Mouse (Mus musculus): ENCODE measurements around the gene Kat6b. TPM values are rescaled to one million over a fixed set of nuclear protein-coding genes. Genes with fewer than 3 reads are reported as not detected.

Gene Kat6b
- polyA plus RNA-seq, 1 experiment from 2014 or later = 1.4 TPM

DNA sequence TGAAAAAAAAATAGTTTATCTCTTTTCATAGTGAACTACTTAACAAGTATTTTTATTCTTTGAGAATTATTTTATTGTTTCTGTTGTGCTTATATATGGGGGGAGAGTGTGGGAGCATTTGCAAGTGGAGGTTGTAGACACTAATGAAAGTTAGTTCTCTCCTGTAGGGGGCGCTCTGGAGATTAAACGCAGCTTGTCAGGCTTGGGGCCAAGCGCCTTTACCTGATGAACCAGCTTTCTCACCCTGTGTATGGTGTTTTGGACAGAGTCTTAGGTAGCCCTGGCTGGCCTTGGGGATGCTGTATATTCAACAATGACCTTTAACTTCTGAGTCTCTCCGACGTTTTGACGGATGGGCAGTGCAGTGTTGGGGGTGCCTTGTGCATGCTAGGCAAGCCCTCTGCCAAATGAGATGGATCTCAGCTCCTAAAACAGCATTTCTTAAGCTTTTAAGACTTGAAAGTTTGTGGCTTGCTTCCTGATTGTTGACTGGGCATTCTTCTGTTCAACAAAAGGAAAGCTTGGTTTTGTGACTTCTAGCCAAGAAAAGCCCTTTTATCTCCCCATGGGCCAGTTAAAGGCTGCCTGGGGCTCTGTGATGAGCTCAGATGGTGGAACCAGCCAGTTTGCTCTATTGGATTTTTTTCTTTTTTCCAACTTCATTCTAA, 103.4 kb downstream of the Kat6b start:
- Histone ChIP-seq H3K4me2 (no peak overlapping the region), H3K9me3 (replicated peaks) (no peaks in the 10 kb centered on the region), H3K4me3 (replicated peaks) (no peak overlapping the region), H3K4me1 (replicated peaks) (peaks cover 55% of the 10 kb centered on the region), H3K27ac (no peak overlapping the region), H3K36me3 (no peaks in the 10 kb centered on the region), H3K27me3 (no peaks in the 10 kb centered on the region), H3K9ac (no peak overlapping the region)
- ATAC-seq (ENCODE audit: low read depth) (peak; percentile 53; the same call in 1 of the 2 replicates), DNase-seq (peak; percentile 46)
- WGBS (ENCODE audit: insufficient replicate concordance) = 45% methylated on average over 6 of the region's 6 CpGs

DNA sequence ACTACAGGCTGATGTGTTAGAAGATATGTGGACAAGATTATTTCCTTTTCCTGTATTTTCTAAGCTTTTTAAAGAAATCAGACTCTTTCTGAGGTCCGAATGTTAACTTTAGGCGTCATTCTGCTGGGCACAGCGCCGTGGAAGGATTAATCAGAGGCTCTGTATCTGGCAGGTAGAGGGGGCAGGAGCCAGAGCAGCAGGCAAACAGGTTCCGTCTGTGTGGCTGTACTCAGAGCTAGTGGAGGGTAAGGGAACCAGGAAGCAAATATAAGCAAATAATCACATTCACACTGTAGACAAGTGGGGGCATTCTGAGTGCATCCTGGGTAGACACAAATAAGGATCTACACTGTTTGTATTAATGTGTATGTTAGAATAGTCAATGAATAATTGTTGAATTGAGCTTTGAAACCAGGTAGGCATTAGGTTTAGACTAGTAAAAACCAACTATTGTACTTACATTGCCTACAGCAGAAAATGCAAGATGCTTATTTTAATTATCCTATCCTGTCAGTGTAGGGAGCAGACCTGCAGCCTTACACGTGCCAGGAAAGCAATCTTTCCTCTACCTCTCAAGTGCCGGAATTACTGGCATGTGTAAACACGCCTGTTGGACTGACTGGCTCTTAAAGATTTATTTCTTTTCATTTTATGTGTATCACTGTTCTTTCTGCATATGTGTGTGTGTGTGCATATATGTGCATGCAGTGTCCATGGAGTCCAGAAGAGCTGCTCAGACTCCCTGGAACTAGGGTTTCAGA, 104.4 kb downstream of the Kat6b start:
- no peak overlapping the region for H3K4me2 ChIP-seq
- H3K36me3 ChIP-seq = no peaks in the 10 kb centered on the region
- WGBS (ENCODE audit: insufficient replicate concordance) = 65% methylated on average over 8 of the region's 8 CpGs
- H3K27ac ChIP-seq = no peak overlapping the region
- H3K4me3 ChIP-seq (replicated peaks) = no peak overlapping the region
- DNase-seq (no peak), ATAC-seq (ENCODE audit: low read depth) (no peak)
- H3K9me3 ChIP-seq (replicated peaks) = no peaks in the 10 kb centered on the region
- H3K27me3 ChIP-seq = no peaks in the 10 kb centered on the region
- H3K9ac ChIP-seq = no peak overlapping the region
- peaks cover 61% of the 10 kb centered on the region for H3K4me1 ChIP-seq (replicated peaks)

DNA sequence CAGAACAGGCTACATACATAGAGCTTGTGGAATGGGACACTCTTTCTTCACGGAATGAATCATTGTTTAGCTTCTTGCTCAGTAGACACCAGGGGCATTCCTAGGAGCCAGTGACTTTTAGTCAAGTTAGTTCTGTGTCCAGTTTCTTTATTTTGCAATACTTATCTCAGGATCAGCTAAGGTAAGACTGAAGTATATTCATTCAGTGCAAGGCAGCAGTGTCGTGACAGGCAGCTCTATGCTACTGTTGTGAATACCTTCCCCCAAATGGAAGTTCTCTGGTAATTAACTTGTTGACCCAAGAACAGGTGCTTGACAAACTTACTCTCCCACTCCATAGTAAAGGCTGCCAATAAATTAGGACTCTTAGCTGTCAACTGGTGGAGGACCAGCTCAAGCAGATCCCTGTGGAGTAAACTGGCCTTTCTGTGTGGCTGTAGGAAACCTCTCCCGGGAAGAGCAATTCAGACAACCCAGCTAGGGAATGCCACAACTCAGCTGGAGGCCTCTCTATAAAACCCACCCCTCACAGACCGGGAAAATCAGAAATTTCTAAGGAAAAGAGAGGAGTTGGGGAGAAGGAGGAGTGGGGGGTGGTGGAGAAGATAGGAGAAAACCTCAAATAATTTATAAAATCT, 105.4 kb downstream of the Kat6b start:
- Histone ChIP-seq H3K27me3 (no peaks in the 10 kb centered on the region), H3K9me3 (replicated peaks) (no peaks in the 10 kb centered on the region), H3K4me1 (replicated peaks) (peaks cover 54% of the 10 kb centered on the region), H3K27ac (no peak overlapping the region), H3K36me3 (no peaks in the 10 kb centered on the region), H3K9ac (no peak overlapping the region), H3K4me3 (replicated peaks) (no peak overlapping the region), H3K4me2 (no peak overlapping the region)
- ATAC-seq (ENCODE audit: low read depth) (no peak), DNase-seq (no peak)
- WGBS (ENCODE audit: insufficient replicate concordance) = 52% methylated on average over 4 of the region's 4 CpGs

DNA sequence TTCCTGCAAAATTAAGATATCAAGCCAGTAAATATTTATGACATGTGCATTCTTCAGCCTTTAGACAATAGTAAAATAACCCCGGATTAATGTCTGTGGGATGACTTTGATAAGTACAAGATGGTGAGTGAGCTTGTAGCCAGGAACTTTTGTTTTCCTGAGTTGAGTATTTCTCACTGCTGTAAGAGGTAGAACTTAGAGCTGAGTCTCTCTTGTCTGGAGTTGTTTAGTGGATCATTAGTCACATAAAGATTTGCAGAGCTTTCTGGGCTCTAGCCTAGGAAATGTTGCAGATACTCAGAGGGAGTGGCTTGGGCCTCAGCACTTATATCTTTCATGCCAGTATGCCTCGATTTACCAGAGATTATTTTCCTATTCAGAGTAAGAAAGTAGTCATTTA, 106.7 kb downstream of the Kat6b start:
- H3K9ac ChIP-seq = no peak overlapping the region
- no peak overlapping the region for H3K4me2 ChIP-seq
- H3K27me3 ChIP-seq = no peaks in the 10 kb centered on the region
- H3K9me3 ChIP-seq (replicated peaks) = peaks cover 5% of the 10 kb centered on the region; the same call in 1 of the 2 replicates
- DNase-seq = no peak
- ATAC-seq (ENCODE audit: low read depth) = no peak
- H3K36me3 ChIP-seq = peaks cover 4% of the 10 kb centered on the region; the same call in 1 of the 2 replicates
- peaks cover 51% of the 10 kb centered on the region for H3K4me1 ChIP-seq (replicated peaks)
- H3K4me3 ChIP-seq (replicated peaks) = no peak overlapping the region
- WGBS (ENCODE audit: insufficient replicate concordance) = 42% methylated on average over 2 of the region's 2 CpGs
- no peak overlapping the region for H3K27ac ChIP-seq

DNA sequence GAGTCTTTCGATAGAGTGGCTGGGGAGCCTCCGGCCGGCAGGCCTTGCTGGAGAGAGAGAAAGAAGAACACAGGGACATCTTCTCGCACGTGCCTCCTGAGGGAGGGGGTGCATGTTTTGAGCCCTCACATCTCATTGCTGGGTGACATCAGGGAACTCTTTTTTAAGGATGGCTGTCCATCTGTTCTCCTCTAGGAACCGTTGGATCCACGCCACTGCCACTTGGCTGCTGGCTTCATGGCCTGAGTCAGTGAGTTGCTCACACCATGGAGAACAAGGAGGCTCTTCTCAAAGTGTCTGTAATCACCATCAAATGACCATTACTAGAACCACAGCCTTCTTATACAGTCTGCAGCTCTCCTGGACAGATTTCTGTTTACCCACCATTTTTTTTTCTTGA, 108.4 kb downstream of the Kat6b start:
- DNase-seq (no peak), ATAC-seq (ENCODE audit: low read depth) (no peak)
- Histone ChIP-seq H3K9ac (no peak overlapping the region), H3K36me3 (peaks cover 4% of the 10 kb centered on the region; the same call in 1 of the 2 replicates), H3K4me1 (replicated peaks) (peaks cover 34% of the 10 kb centered on the region), H3K9me3 (replicated peaks) (peaks cover 5% of the 10 kb centered on the region; the same call in 1 of the 2 replicates), H3K27me3 (no peaks in the 10 kb centered on the region), H3K27ac (no peak overlapping the region), H3K4me2 (no peak overlapping the region), H3K4me3 (replicated peaks) (no peak overlapping the region)
- 86% methylated on average over 7 of the region's 7 CpGs for WGBS (ENCODE audit: insufficient replicate concordance)

DNA sequence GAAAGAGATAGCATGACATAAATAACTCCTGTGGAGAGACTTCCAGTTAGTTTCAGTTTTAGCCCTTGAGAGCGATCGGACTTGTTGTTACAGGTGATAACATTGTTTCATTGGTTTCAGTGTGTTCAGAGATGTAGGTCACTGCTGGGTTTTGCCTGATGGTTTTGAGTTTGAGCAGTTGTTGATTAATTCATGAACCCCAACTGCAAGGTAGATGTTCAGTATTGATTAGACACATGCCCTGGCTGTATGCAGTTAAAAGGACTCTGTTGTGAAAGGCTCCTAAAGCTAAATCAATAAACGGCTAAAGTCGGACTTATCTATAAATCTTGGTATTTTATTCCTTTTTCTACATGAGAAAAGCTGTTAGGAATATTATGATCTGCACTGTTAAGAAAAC, 109.0 kb downstream of the Kat6b start:
- Histone ChIP-seq H3K36me3 (peaks cover 4% of the 10 kb centered on the region; the same call in 1 of the 2 replicates), H3K27ac (no peak overlapping the region), H3K9me3 (replicated peaks) (peaks cover 5% of the 10 kb centered on the region; the same call in 1 of the 2 replicates), H3K4me3 (replicated peaks) (no peak overlapping the region), H3K9ac (no peak overlapping the region), H3K4me1 (replicated peaks) (peaks cover 29% of the 10 kb centered on the region), H3K27me3 (no peaks in the 10 kb centered on the region), H3K4me2 (no peak overlapping the region)
- ATAC-seq (ENCODE audit: low read depth) (no peak), DNase-seq (no peak)
- 76% methylated on average over 4 of the region's 4 CpGs for WGBS (ENCODE audit: insufficient replicate concordance)

DNA sequence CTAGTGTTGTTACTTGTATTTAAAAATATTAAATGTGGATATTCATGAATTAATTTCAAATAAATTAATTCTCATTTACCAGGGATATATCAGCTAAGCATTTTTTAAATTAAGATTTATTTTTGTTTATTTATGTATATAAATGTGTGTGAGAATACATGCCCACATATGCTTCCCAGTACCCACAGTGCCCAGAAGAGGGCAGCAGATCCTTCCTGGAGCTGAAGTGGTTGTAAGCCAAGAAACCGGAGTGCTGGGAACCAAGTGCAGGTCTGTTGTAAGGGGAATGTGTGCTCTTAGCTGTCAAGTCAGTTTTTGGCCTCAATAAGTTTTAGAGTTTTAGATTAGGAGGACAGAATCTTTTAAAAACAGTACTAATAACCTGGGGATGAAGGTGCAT, 110.9 kb downstream of the Kat6b start:
- H3K9me3 ChIP-seq (replicated peaks) = peaks cover 5% of the 10 kb centered on the region; the same call in 1 of the 2 replicates
- H3K4me1 ChIP-seq (replicated peaks) = peaks cover 16% of the 10 kb centered on the region
- DNase-seq = no peak
- H3K27ac ChIP-seq = no peak overlapping the region
- 86% methylated on average over 1 of the region's 1 CpGs for WGBS (ENCODE audit: insufficient replicate concordance)
- no peak for ATAC-seq (ENCODE audit: low read depth)
- no peak overlapping the region for H3K9ac ChIP-seq
- no peaks in the 10 kb centered on the region for H3K27me3 ChIP-seq
- no peak overlapping the region for H3K4me2 ChIP-seq
- H3K4me3 ChIP-seq (replicated peaks) = no peak overlapping the region
- H3K36me3 ChIP-seq = peaks cover 4% of the 10 kb centered on the region; the same call in 1 of the 2 replicates

DNA sequence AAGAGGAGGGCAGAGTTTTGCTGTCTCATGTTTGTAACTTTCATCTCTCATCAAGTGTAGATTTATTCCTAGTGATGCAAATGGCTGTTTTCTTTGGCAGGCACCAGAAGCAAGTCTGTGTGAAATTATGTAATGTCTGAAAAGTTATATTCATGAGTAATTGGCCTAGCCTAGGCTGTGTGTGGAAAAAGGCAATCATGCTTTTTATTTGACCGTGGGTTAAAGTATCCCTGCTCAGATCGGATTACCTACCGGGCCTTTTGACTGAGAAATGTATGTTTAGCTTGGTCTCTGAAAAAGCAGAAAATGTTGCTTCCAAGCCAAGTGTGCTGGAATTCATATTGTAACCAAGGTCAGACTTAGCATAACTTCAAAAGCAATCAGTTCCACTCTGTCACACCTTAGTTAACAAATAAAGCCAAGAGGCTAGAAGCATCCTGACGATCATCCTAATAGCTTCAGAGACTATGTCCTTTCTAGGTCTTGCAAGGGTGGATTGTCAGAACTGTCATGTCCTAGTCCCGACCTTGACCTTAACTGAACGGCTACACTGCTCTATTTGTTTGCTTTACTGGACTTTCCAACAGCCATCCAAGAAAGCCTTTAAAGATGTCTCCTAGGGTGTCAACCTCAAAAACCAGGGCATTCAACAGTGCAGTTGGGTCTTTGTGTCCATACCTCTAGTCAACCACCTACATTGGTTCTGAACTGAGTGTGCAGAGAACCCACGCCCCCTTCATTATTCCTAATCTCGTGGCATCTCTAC, 111.9 kb downstream of the Kat6b start:
- H3K9ac ChIP-seq = no peak overlapping the region
- H3K27me3 ChIP-seq = no peaks in the 10 kb centered on the region
- whole genome bisulfite sequencing (ENCODE audit: insufficient replicate concordance) = 82% methylated on average over 8 of the region's 8 CpGs
- H3K9me3 ChIP-seq (replicated peaks) = peaks cover 5% of the 10 kb centered on the region; the same call in 1 of the 2 replicates
- peaks cover 4% of the 10 kb centered on the region; the same call in 1 of the 2 replicates for H3K36me3 ChIP-seq
- H3K4me1 ChIP-seq (replicated peaks) = 0 out of 2 replicates have a peak, but pooled peaks cover 8% of the 10 kb centered on the region
- no peak for DNase-seq
- no peak overlapping the region for H3K27ac ChIP-seq
- H3K4me2 ChIP-seq = no peak overlapping the region
- no peak for ATAC-seq (ENCODE audit: low read depth)
- no peak overlapping the region for H3K4me3 ChIP-seq (replicated peaks)

DNA sequence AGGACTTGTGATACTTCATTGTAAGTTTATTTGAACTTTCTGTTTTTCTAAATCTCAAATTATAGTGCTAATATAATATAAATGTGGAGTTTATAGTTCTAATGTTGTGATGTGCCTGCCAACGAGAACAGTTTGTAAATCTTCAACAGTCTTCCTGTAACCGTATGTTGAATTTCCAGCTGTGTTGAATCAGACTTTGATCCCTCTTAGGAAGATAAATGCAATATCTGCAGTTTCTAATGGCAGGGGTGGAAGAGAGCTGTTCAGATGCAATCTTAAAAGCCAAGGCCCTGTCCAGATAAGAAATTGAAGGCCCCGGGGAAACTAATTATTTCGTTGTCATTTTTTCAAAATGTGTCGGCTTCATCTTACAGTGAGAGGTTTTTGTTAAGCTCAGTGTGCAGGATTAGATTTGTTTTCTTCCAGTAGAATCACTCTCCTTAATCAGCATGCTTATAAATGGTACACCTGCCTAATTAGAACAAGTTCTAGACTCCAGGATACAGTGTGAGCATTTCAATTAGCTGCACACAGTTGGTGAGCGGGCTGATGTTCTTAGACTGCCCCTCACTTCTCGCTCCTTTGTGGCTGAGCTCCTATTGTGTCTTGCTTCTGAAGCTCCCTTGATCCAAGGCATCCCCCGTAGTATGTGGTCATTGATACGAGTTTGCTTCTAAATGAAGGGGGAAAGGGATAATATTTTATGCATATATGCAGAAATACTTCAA, 118.4 kb downstream of the Kat6b start:
- DNase-seq (no peak), ATAC-seq (ENCODE audit: low read depth) (no peak)
- no peaks in the 10 kb centered on the region for H3K36me3 ChIP-seq
- no peaks in the 10 kb centered on the region for H3K27me3 ChIP-seq
- H3K9ac ChIP-seq = no peak overlapping the region
- WGBS (ENCODE audit: insufficient replicate concordance) = 49% methylated on average over 9 of the region's 9 CpGs
- H3K4me2 ChIP-seq = no peak overlapping the region
- H3K27ac ChIP-seq = no peak overlapping the region
- no peak overlapping the region for H3K4me3 ChIP-seq (replicated peaks)
- no peaks in the 10 kb centered on the region for H3K9me3 ChIP-seq (replicated peaks)
- H3K4me1 ChIP-seq (replicated peaks) = peaks cover 46% of the 10 kb centered on the region

DNA sequence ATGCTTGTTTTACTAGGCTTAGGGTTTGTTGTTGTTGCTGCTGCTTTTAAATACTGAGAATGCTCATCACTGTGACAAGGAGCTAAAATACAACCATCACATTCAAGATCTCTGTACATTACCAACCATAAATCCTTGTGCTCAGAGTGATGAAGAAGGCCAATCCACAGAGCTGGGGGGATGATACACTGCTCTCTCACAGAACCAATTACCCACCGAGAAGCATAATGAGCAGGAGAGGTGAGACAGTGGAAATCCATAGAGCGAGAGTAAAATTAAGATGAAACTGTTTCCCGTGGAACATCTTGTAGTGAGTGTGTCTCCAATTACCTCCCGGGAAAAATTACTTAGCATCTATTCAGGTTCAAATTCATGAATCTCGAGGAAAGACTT, 118.9 kb downstream of the Kat6b start:
- H3K4me2 ChIP-seq = no peak overlapping the region; the same call in 1 of the 2 replicates
- H3K4me1 ChIP-seq (replicated peaks) = peaks cover 46% of the 10 kb centered on the region
- no peak overlapping the region for H3K27ac ChIP-seq
- 68% methylated on average over 5 of the region's 5 CpGs for WGBS (ENCODE audit: insufficient replicate concordance)
- no peak for DNase-seq
- no peak for ATAC-seq (ENCODE audit: low read depth)
- no peak overlapping the region for H3K4me3 ChIP-seq (replicated peaks)
- 0 out of 2 replicates have a peak overlapping the region, but pooled peaks have one; percentile 36 for H3K9ac ChIP-seq
- H3K27me3 ChIP-seq = no peaks in the 10 kb centered on the region
- no peaks in the 10 kb centered on the region for H3K9me3 ChIP-seq (replicated peaks)
- H3K36me3 ChIP-seq = no peaks in the 10 kb centered on the region

Measured in liver, embryonic 13.5 days (tissue).